Mouse (Mus musculus): ENCODE results near the gene Mnx1. TPM values are rescaled to one million over a fixed set of nuclear protein-coding genes. Genes with fewer than 3 reads are reported as not detected.

Gene Mnx1
- polyA plus RNA-seq, 1 experiment from 2014 or later, result not detected

Other genes with a start within 250 kb of the Mnx1 start
- gene Lmbr1, start 100.1 kb downstream of the Mnx1 start, polyA plus RNA-seq (2015; fragmentation: Nextera tagmentation; extraction: Ambion mirVana), result 28.0 and 29.9 TPM in 2 replicates
- gene Nom1, start 43.8 kb downstream of the Mnx1 start, polyA plus RNA-seq (2015; fragmentation: Nextera tagmentation; extraction: Ambion mirVana), result 19.2 and 20.8 TPM in 2 replicates
- gene Ube3c, start 90.8 kb upstream of the Mnx1 start, polyA plus RNA-seq (2015; fragmentation: Nextera tagmentation; extraction: Ambion mirVana), result 24.4 and 27.1 TPM in 2 replicates

Measured in midbrain, embryonic 13.5 days (tissue).